Mouse (Mus musculus) G1E (cell line): Measurements from ENCODE around the gene Gstm4.

ENCODE experiments used
- CTCF ChIP-seq: IDR thresholded peaks from 2 replicates; pipeline ENCODE4 v1.5.1; 2012; ENCODE audit warnings: low read depth, low read length, inconsistent platforms, mixed read lengths
- TAL1 ChIP-seq: conservative IDR thresholded peaks from 2 replicates; pipeline ENCODE4 v1.6.1; 2012; ENCODE audit warnings: low read depth, low read length, inconsistent platforms, mixed read lengths

GRCm38 (mm10) chr3:108011558-108011957 is 33.1 kb downstream of the Gstm4 start:
- no peak for TF ChIP-seq TAL1
- TF ChIP-seq CTCF = no peak
